8 mouse cellular contexts compared by ENCODE assay signal in genomic region chr13:34046421-34047012, GRCm38 (mm10). TPM values are rescaled to one million over a fixed set of nuclear protein-coding genes. Genes with fewer than 3 reads are reported as not detected.
A peak's percentile ranks its signal among the peaks of the same experiment; 100 is the strongest.
DNase-seq lines count a peak whose midpoint lies in the region; ATAC-seq and TF ChIP-seq lines count a peak whose summit lies in the region.

No protein-coding gene starts in this region.

- 44% methylated on average over 11 of the region's 11 CpGs for WGBS in forebrain, embryonic 10.5 days
- WGBS in heart, embryonic 16.5 days: 41% methylated on average over 11 of the region's 11 CpGs
- 36% methylated on average over 11 of the region's 11 CpGs for WGBS in liver, embryonic 14.5 days (ENCODE audit: insufficient replicate concordance)
- WGBS in neural tube, embryonic 12.5 days: 43% methylated on average over 11 of the region's 11 CpGs
- 42% methylated on average over 11 of the region's 11 CpGs for WGBS in stomach, postnatal 0 days

- DNase-seq in brain, embryonic 18.5 days (ENCODE audit: low read depth, low spot score): peak; percentile 77
- DNase-seq in forebrain, embryonic 10.5 days (ENCODE audit: extremely low spot score, low spot score): peak; percentile 61
- peak; percentile 93 to 94 for DNase-seq in kidney, postnatal 25 days
- peak; percentile 44 to 58 (median 55) for DNase-seq in liver, embryonic 14.5 days (ENCODE audit: low read depth in 3 of 3, low spot score in 3 of 3)
- peak; percentile 76 for DNase-seq in stomach, postnatal 0 days (ENCODE audit: low spot score)

- H3K4me1 ChIP-seq in forebrain, embryonic 10.5 days: 0 out of 2 replicates have a peak, but pooled peaks cover 3% of the 10 kb centered on the region
- H3K4me1 ChIP-seq in heart, embryonic 16.5 days (ENCODE audit: control insufficient read depth, insufficient read depth, low read length): peaks cover 3% of the 10 kb centered on the region; the same call in 1 of the 2 replicates
- 0 out of 4 replicates have a peak, but pooled peaks cover 2 to 5% of the 10 kb centered on the region in 2 experiments for H3K4me1 ChIP-seq in liver, embryonic 14.5 days (replicated peaks; ENCODE audit: control insufficient read depth in 2 of 2, insufficient read depth in 2 of 2, low read length in 1 of 2)
- no peaks in the 10 kb centered on the region for H3K4me1 ChIP-seq in neural tube, embryonic 12.5 days
- no peaks in the 10 kb centered on the region for H3K4me1 ChIP-seq in stomach, postnatal 0 days (replicated peaks; ENCODE audit: control insufficient read depth, insufficient read depth)

- H3K36me3 ChIP-seq in forebrain, embryonic 10.5 days (replicated peaks): peaks cover 22% of the 10 kb centered on the region
- H3K36me3 ChIP-seq in heart, embryonic 16.5 days (ENCODE audit: control insufficient read depth, insufficient read depth): peaks cover 13% of the 10 kb centered on the region
- H3K36me3 ChIP-seq in liver, embryonic 14.5 days (replicated peaks; ENCODE audit: control insufficient read depth, insufficient read depth, low read depth): no peaks in the 10 kb centered on the region
- peaks cover 6% of the 10 kb centered on the region for H3K36me3 ChIP-seq in neural tube, embryonic 12.5 days
- 0 out of 2 replicates have a peak, but pooled peaks cover 10% of the 10 kb centered on the region for H3K36me3 ChIP-seq in stomach, postnatal 0 days (ENCODE audit: control insufficient read depth, insufficient read depth, low read length)

- no peak for TF ChIP-seq EP300 in liver, embryonic 14.5 days (IDR thresholded peaks at IDR 0.05; ENCODE audit: low read depth)
- no peak for TF ChIP-seq EP300 in stomach, postnatal 0 days (optimal IDR thresholded peaks at IDR 0.05)

- no peak overlapping the region for H3K4me2 ChIP-seq in heart, embryonic 16.5 days (ENCODE audit: low read depth, low read length)
- H3K4me2 ChIP-seq in liver, embryonic 14.5 days (ENCODE audit: low read depth): no peak overlapping the region
- no peak overlapping the region for H3K4me2 ChIP-seq in neural tube, embryonic 12.5 days (replicated peaks)
- H3K4me2 ChIP-seq in stomach, postnatal 0 days (replicated peaks; ENCODE audit: low read depth): no peak overlapping the region

- no peaks in the 10 kb centered on the region for H3K27me3 ChIP-seq in forebrain, embryonic 10.5 days (ENCODE audit: poor library complexity, severe bottlenecking)
- no peaks in the 10 kb centered on the region for H3K27me3 ChIP-seq in heart, embryonic 16.5 days (ENCODE audit: control insufficient read depth, insufficient read depth, low read length)
- no peaks in the 10 kb centered on the region for H3K27me3 ChIP-seq in liver, embryonic 14.5 days (ENCODE audit: control insufficient read depth, insufficient read depth, low read length)
- no peaks in the 10 kb centered on the region for H3K27me3 ChIP-seq in neural tube, embryonic 12.5 days (replicated peaks)
- H3K27me3 ChIP-seq in stomach, postnatal 0 days (ENCODE audit: control insufficient read depth, insufficient read depth, low read length): no peaks in the 10 kb centered on the region

- TF ChIP-seq CTCF in liver, embryonic 14.5 days (IDR thresholded peaks at IDR 0.05; ENCODE audit: low read depth): peak; percentile 90
- TF ChIP-seq CTCF in stomach, postnatal 0 days (IDR thresholded peaks at IDR 0.05; ENCODE audit: low read depth): peak; percentile 96

- no peak overlapping the region for H3K9ac ChIP-seq in heart, embryonic 16.5 days (ENCODE audit: low read length)
- H3K9ac ChIP-seq in liver, embryonic 14.5 days (replicated peaks): no peak overlapping the region
- H3K9ac ChIP-seq in neural tube, embryonic 12.5 days: no peak overlapping the region
- no peak overlapping the region for H3K9ac ChIP-seq in stomach, postnatal 0 days (ENCODE audit: low read length)

- no peaks in the 10 kb centered on the region for H3K9me3 ChIP-seq in forebrain, embryonic 10.5 days
- no peaks in the 10 kb centered on the region for H3K9me3 ChIP-seq in heart, embryonic 16.5 days (replicated peaks; ENCODE audit: control insufficient read depth, low read length)
- no peaks in the 10 kb centered on the region for H3K9me3 ChIP-seq in liver, embryonic 14.5 days (ENCODE audit: control insufficient read depth, low read length)
- H3K9me3 ChIP-seq in neural tube, embryonic 12.5 days: no peaks in the 10 kb centered on the region
- no peaks in the 10 kb centered on the region for H3K9me3 ChIP-seq in stomach, postnatal 0 days (ENCODE audit: control insufficient read depth, low read length)

- peak; percentile 100 for ATAC-seq in CD4-positive, CD25-positive, alpha-beta regulatory T cell, adult 4 months
- ATAC-seq in heart, embryonic 16.5 days (replicated peaks; ENCODE audit: extremely low read depth, insufficient read depth, low FRiP score): peak; percentile 75; the same call in 1 of the 2 replicates
- peak; percentile 77 for ATAC-seq in liver, embryonic 14.5 days (ENCODE audit: insufficient read depth)
- peak; percentile 95 for ATAC-seq in neural tube, embryonic 12.5 days (ENCODE audit: low FRiP score, low read depth)
- ATAC-seq in stomach, postnatal 0 days (ENCODE audit: low FRiP score, low TSS enrichment): peak; percentile 88

- peak overlapping the region; percentile 40 for H3K27ac ChIP-seq in forebrain, embryonic 10.5 days
- no peak overlapping the region for H3K27ac ChIP-seq in heart, embryonic 16.5 days (ENCODE audit: low read length)
- H3K27ac ChIP-seq in liver, embryonic 14.5 days: no peak overlapping the region
- no peak overlapping the region for H3K27ac ChIP-seq in neural tube, embryonic 12.5 days
- H3K27ac ChIP-seq in stomach, postnatal 0 days (replicated peaks): no peak overlapping the region

- H3K4me3 ChIP-seq in forebrain, embryonic 10.5 days: no peak overlapping the region
- H3K4me3 ChIP-seq in heart, embryonic 16.5 days (ENCODE audit: low read length): no peak overlapping the region
- no peak overlapping the region for H3K4me3 ChIP-seq in liver, embryonic 14.5 days (ENCODE audit: insufficient read depth in 1 of 2, low read depth in 2 of 2, low read length in 2 of 2)
- no peak overlapping the region for H3K4me3 ChIP-seq in neural tube, embryonic 12.5 days
- H3K4me3 ChIP-seq in stomach, postnatal 0 days (ENCODE audit: low read depth, low read length): no peak overlapping the region

RNA-seq across cellular contexts. Expression of gene Bphl, which starts 9.1 kb away (rescaled TPM):
- polyA plus RNA-seq in CD4-positive, CD25-positive, alpha-beta regulatory T cell, adult 4 months (2017; shearing (Covaris generic)): 10 to 100 TPM; 29.9 to 36.0 TPM
- polyA plus RNA-seq in forebrain, embryonic 10.5 days (2016; fragmentation: Nextera tagmentation; extraction: Ambion mirVana): 33.6 and 35.1 TPM in 2 replicates
- polyA plus RNA-seq in heart, embryonic 16.5 days (2015; fragmentation: Nextera tagmentation; extraction: Ambion mirVana): 47.7 and 54.6 TPM in 2 replicates
- polyA plus RNA-seq in liver, embryonic 14.5 days (2012; rRNA removed): 16.0 and 21.9 TPM in 2 replicates
- 36.6 and 40.1 TPM in 2 replicates for polyA plus RNA-seq in liver, embryonic 14.5 days (2014; fragmentation: Nextera tagmentation; extraction: Ambion mirVana)
- 34.3 and 35.4 TPM in 2 replicates for polyA plus RNA-seq in neural tube, embryonic 12.5 days (2016; fragmentation: Nextera tagmentation; extraction: Ambion mirVana)
- 36.9 and 37.2 TPM in 2 replicates for polyA plus RNA-seq in stomach, postnatal 0 days (2015; fragmentation: Nextera tagmentation; extraction: Ambion mirVana)

RNA-seq across cellular contexts. Expression of gene Tubb2a, which starts 31.3 kb away (rescaled TPM):
- polyA plus RNA-seq in CD4-positive, CD25-positive, alpha-beta regulatory T cell, adult 4 months (2017; shearing (Covaris generic)): 10 to 100 TPM; 17.8 to 20.1 TPM
- 79.2 and 98.2 TPM in 2 replicates for polyA plus RNA-seq in forebrain, embryonic 10.5 days (2016; fragmentation: Nextera tagmentation; extraction: Ambion mirVana)
- polyA plus RNA-seq in heart, embryonic 16.5 days (2015; fragmentation: Nextera tagmentation; extraction: Ambion mirVana): 166 and 171 TPM in 2 replicates
- polyA plus RNA-seq in liver, embryonic 14.5 days (2012; rRNA removed): 70.6 and 74.3 TPM in 2 replicates
- polyA plus RNA-seq in liver, embryonic 14.5 days (2014; fragmentation: Nextera tagmentation; extraction: Ambion mirVana): 44.5 and 53.7 TPM in 2 replicates
- polyA plus RNA-seq in neural tube, embryonic 12.5 days (2016; fragmentation: Nextera tagmentation; extraction: Ambion mirVana): 960 and 968 TPM in 2 replicates
- polyA plus RNA-seq in stomach, postnatal 0 days (2015; fragmentation: Nextera tagmentation; extraction: Ambion mirVana): 187 and 196 TPM in 2 replicates

RNA-seq across cellular contexts. Expression of gene Serpinb6a, which starts 43.9 kb away (rescaled TPM):
- polyA plus RNA-seq in CD4-positive, CD25-positive, alpha-beta regulatory T cell, adult 4 months (2017; shearing (Covaris generic)): 10 to 100 TPM; 30.8 to 36.8 TPM
- polyA plus RNA-seq in forebrain, embryonic 10.5 days (2016; fragmentation: Nextera tagmentation; extraction: Ambion mirVana): 29.4 and 30.0 TPM in 2 replicates
- polyA plus RNA-seq in heart, embryonic 16.5 days (2015; fragmentation: Nextera tagmentation; extraction: Ambion mirVana): 63.6 and 65.8 TPM in 2 replicates
- 6.7 and 12.7 TPM in 2 replicates for polyA plus RNA-seq in liver, embryonic 14.5 days (2012; rRNA removed)
- polyA plus RNA-seq in liver, embryonic 14.5 days (2014; fragmentation: Nextera tagmentation; extraction: Ambion mirVana): 14.6 and 17.1 TPM in 2 replicates
- polyA plus RNA-seq in neural tube, embryonic 12.5 days (2016; fragmentation: Nextera tagmentation; extraction: Ambion mirVana): 36.3 and 38.8 TPM in 2 replicates
- polyA plus RNA-seq in stomach, postnatal 0 days (2015; fragmentation: Nextera tagmentation; extraction: Ambion mirVana): 82.7 and 83.1 TPM in 2 replicates

RNA-seq across cellular contexts. Expression of gene Ripk1, which starts 44.4 kb away (rescaled TPM):
- 10 to 100 TPM; 10.4 to 18.0 TPM for polyA plus RNA-seq in CD4-positive, CD25-positive, alpha-beta regulatory T cell, adult 4 months (2017; shearing (Covaris generic))
- polyA plus RNA-seq in forebrain, embryonic 10.5 days (2016; fragmentation: Nextera tagmentation; extraction: Ambion mirVana): 7.0 and 7.7 TPM in 2 replicates
- polyA plus RNA-seq in heart, embryonic 16.5 days (2015; fragmentation: Nextera tagmentation; extraction: Ambion mirVana): 10.0 and 10.9 TPM in 2 replicates
- polyA plus RNA-seq in liver, embryonic 14.5 days (2012; rRNA removed): 2.8 and 4.7 TPM in 2 replicates
- polyA plus RNA-seq in liver, embryonic 14.5 days (2014; fragmentation: Nextera tagmentation; extraction: Ambion mirVana): 11.2 and 11.4 TPM in 2 replicates
- 8.7 and 10.4 TPM in 2 replicates for polyA plus RNA-seq in neural tube, embryonic 12.5 days (2016; fragmentation: Nextera tagmentation; extraction: Ambion mirVana)
- polyA plus RNA-seq in stomach, postnatal 0 days (2015; fragmentation: Nextera tagmentation; extraction: Ambion mirVana): 13.2 and 13.5 TPM in 2 replicates
